Mouse (Mus musculus): ENCODE results near the gene Fto. TPM values are rescaled to one million over a fixed set of nuclear protein-coding genes. Genes with fewer than 3 reads are reported as not detected.
A peak's percentile ranks its signal among the peaks of the same experiment; 100 is the strongest.

Fto gene
- polyA plus RNA-seq, 1 experiment from 2014 or later, result 62.5 TPM

DNA sequence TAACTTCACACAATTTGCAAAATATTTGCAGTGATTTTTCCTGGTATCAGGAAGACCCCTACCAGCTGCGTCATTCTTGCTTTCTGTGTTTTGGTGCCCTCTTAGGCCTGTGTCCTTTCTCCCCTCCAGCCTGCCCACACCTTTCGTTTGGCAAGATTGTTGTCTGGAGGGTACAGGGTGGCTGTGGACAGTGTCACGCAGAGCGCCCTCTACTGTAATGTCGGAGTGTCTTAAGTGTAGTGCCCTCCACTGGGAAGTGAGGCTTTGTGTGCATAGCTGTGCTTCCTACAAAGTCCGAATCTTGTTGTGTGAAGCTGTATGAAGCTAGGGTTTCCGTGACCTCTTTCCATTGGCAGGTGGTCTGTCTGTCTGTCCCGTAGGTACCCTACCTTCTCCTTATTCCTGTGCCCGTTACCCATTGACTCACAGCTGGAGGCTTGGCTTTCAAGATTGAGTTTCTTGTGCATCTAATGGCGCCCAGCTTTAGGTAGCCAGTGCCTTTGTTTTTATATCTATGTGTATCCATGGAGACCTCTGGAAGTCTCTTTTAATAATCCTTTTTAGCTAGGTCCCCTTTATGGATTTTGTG, 50.0 kb downstream of the Fto start:
- Histone ChIP-seq H3K27ac (no peak overlapping the region), H3K4me1 (no peaks in the 10 kb centered on the region), H3K36me3 (no peaks in the 10 kb centered on the region), H3K4me2 (no peak overlapping the region), H3K9ac (no peak overlapping the region), H3K4me3 (replicated peaks) (no peak overlapping the region), H3K9me3 (no peaks in the 10 kb centered on the region), H3K27me3 (replicated peaks) (no peaks in the 10 kb centered on the region)
- ATAC-seq (ENCODE audit: insufficient read depth, low FRiP score, low read depth), result no peak
- WGBS, result 90% methylated on average over 10 of the region's 10 CpGs

DNA sequence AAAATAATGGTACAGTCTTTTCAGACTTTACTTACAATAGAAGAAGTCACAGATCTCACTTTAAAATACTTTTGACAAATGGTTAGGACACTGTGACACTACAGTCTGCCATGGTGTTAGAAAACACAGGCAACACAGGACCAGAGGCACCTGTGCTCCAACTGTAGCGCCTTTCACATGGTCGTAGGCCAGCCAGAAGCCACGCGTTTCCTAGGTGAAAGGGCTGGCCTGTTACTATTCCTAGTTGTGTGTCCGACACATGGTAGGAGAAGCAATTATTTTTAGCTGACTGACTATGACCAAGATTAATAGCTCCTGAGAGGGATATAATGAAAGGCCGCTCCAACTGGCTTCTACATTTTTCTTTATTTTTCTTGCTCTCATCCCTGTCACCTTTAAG, 50.9 kb downstream of the Fto start:
- WGBS, result 85% methylated on average over 6 of the region's 6 CpGs
- Histone ChIP-seq H3K4me1 (no peaks in the 10 kb centered on the region), H3K4me3 (replicated peaks) (no peak overlapping the region), H3K4me2 (no peak overlapping the region), H3K27ac (no peak overlapping the region), H3K9ac (no peak overlapping the region), H3K27me3 (replicated peaks) (no peaks in the 10 kb centered on the region), H3K9me3 (no peaks in the 10 kb centered on the region), H3K36me3 (no peaks in the 10 kb centered on the region)
- ATAC-seq (ENCODE audit: insufficient read depth, low FRiP score, low read depth), result 0 out of 2 replicates have a peak, but pooled peaks have one; percentile 14

DNA sequence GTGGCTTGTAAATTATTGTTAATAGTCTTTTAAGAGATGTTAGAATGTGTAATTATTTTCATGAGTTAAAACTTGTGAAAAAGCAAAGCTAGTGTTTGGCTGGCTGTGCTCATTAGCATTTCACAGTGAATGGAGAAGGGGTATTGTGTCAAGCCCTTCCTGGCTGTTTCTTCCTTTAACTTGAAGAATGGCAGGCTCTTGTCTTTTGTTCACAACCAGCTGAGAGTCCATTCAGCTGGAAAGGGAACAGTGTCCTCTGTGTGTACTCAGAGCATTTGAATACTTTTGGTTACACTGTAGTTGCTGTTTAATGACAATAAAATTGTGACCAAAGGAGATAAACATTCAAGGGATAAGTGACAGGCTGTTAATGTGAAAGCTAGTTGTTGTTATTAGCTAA, 52.5 kb downstream of the Fto start:
- Histone ChIP-seq H3K4me1 (no peaks in the 10 kb centered on the region), H3K27ac (no peak overlapping the region), H3K9me3 (no peaks in the 10 kb centered on the region), H3K27me3 (replicated peaks) (no peaks in the 10 kb centered on the region), H3K4me2 (no peak overlapping the region), H3K36me3 (no peaks in the 10 kb centered on the region), H3K9ac (no peak overlapping the region), H3K4me3 (replicated peaks) (no peak overlapping the region)
- no peak for ATAC-seq (ENCODE audit: insufficient read depth, low FRiP score, low read depth)

DNA sequence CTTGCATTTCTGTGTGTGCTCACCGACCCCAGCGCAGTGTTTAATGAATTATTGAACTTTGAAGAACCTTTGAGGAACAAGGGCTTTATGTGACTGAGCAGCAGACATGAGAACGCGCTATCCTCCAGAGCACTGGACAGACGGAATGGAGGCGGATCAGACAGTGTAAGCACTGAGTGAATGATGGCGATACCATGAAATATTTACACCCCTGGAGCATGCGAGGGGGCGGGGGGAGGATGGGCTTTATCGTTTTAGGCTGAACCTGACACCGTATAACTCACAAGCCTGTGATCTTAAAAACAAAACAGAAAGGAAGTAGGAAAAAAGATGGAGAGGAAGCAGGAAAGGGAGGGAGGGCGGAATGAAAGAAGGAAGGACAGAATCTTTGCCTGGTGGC, 57.6 kb downstream of the Fto start:
- no peak overlapping the region for H3K4me2 ChIP-seq
- no peak overlapping the region for H3K9ac ChIP-seq
- no peak overlapping the region for H3K27ac ChIP-seq
- H3K4me3 ChIP-seq (replicated peaks), result no peak overlapping the region
- 0 out of 2 replicates have a peak, but pooled peaks cover 2% of the 10 kb centered on the region for H3K4me1 ChIP-seq
- H3K36me3 ChIP-seq, result no peaks in the 10 kb centered on the region
- WGBS, result 24% methylated on average over 12 of the region's 12 CpGs
- ATAC-seq (ENCODE audit: insufficient read depth, low FRiP score, low read depth), result 0 out of 2 replicates have a peak, but pooled peaks have one; percentile 35
- H3K9me3 ChIP-seq, result no peaks in the 10 kb centered on the region
- no peaks in the 10 kb centered on the region for H3K27me3 ChIP-seq (replicated peaks)

DNA sequence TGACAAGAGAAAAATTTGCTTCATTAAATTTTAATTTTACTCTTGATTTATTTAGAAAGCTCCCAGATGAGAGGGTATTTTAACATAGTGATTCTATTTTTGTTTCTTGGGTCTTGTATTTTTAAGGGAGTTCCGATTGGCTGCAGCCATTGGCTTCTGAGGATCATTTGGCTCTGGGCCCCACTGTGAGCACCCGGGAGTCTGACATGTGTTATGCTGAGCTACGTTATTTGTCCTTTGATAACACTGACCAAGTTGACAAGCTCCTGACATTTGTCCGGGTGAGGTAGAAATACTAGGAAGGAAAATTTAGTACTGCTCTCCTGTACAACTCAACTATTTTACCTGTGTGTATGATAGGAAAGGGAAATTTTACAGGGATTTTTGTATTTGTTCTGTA, 58.7 kb downstream of the Fto start:
- Histone ChIP-seq H3K9ac (no peak overlapping the region), H3K4me2 (no peak overlapping the region), H3K36me3 (no peaks in the 10 kb centered on the region), H3K4me3 (replicated peaks) (no peak overlapping the region), H3K27me3 (replicated peaks) (no peaks in the 10 kb centered on the region), H3K4me1 (0 out of 2 replicates have a peak, but pooled peaks cover 12% of the 10 kb centered on the region), H3K27ac (no peak overlapping the region), H3K9me3 (no peaks in the 10 kb centered on the region)
- no peak for ATAC-seq (ENCODE audit: insufficient read depth, low FRiP score, low read depth)
- 44% methylated on average over 4 of the region's 4 CpGs for WGBS

DNA sequence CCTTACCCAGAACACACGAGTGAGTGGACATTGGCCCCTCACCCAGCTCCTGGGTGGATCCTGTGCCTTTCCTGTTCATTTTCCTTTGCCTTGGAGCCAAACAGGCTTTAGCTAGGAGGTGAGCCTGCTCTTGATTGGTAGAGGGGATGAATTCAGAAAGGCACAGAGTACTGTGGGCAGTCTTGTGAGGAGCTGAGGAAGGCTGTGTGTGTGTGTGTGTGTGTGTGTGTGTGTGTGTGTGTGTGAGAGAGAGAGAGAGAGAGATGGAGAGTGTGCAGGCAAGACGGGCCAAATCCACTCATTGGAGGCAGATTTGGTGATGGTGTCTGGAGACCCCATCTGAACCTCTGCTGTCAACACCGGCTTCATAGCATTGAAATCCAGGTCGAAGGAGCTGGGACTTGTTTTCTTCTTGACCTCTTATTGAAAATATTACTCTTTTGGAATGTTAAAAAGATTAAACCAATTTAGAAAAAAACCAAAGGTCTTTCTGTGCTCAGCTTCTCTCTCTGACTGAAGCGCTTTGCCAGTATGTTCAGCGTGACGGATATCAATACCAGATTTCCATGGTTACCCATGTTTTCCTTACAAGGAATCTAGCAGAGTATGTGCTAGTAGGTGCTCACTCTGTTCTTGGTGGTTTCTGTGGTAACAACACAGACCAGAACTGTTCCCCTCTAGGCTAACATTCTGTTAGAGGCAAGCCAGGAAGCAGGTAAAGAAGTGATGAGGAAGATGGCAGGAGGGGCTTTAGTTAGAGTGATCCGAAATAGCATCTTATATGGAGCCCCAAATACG, 59.7 kb downstream of the Fto start:
- Histone ChIP-seq H3K27ac (no peak overlapping the region), H3K9ac (no peak overlapping the region), H3K4me1 (peaks cover 15% of the 10 kb centered on the region; the same call in 1 of the 2 replicates), H3K4me2 (no peak overlapping the region), H3K27me3 (replicated peaks) (no peaks in the 10 kb centered on the region), H3K36me3 (no peaks in the 10 kb centered on the region), H3K9me3 (no peaks in the 10 kb centered on the region), H3K4me3 (replicated peaks) (no peak overlapping the region)
- WGBS, result 83% methylated on average over 9 of the region's 9 CpGs
- no peak for ATAC-seq (ENCODE audit: insufficient read depth, low FRiP score, low read depth)

DNA sequence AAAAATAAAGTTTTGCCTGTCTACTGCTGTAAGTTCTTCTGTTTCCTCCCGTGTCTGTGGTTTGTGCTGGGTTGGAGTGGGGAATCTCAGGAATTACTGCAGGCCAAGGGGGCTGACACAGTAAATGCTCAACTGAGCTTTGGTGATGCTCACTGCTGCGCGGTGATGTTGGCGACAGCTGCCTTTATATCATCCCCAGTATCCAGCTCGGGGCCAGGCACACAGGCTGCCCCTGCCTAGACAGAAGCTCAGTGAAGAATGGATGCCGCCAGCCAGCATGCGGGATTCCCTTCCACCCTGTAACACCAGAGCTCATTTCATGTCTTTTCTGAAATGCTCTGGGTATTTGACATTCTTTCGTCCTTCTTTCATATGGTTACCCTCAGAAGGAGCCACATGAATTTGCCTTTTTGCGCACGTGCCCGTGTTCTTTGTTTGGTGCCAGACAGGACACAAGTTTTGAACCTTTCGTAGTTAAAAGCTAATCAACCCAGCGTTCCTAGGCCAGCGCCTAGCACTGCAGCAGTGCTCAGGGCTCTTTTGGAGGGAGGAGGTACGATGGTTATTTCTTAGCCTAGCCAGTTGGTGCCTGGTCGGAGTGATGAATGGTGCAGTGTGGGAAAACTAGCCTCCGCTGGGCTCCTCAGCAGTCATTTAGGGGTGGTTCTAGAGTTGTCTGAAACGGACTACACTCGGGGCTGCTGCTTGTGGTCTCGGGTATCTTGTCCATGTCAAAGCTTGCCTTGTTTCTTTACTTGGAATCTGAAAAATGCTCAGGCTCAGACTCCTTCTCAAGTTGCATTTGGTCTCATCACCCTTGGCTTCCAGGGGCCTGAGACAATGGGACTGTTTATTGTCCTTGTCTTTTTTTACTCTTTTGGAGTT, 62.0 kb downstream of the Fto start:
- no peaks in the 10 kb centered on the region for H3K9me3 ChIP-seq
- no peak overlapping the region for H3K27ac ChIP-seq
- ATAC-seq (ENCODE audit: insufficient read depth, low FRiP score, low read depth), result no peak
- no peaks in the 10 kb centered on the region for H3K36me3 ChIP-seq
- no peak overlapping the region for H3K4me2 ChIP-seq
- 62% methylated on average over 20 of the region's 20 CpGs for WGBS
- no peak overlapping the region for H3K9ac ChIP-seq
- no peaks in the 10 kb centered on the region for H3K27me3 ChIP-seq (replicated peaks)
- H3K4me3 ChIP-seq (replicated peaks), result no peak overlapping the region
- H3K4me1 ChIP-seq, result peaks cover 30% of the 10 kb centered on the region

DNA sequence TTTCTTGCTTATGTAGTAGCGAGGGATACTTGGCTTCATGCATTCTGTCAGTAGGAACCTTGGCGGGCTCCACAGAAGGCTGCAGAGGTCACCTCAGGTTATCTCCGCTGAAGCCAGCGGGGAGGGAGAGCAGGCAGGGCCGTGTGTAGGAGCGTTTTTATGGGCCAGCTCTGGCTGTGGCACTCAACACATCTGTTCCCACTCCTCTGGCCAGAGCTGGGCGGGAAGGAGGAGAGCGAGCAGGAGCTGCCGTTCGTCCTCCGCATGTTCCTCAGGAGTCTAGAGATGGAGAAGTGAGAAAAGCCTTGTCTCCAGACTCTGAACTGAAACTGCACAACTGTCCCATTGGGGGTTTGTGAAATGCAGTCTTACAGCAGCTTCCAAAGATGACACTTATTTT, 63.5 kb downstream of the Fto start:
- Histone ChIP-seq H3K27me3 (replicated peaks) (no peaks in the 10 kb centered on the region), H3K9ac (no peak overlapping the region), H3K4me2 (no peak overlapping the region), H3K4me3 (replicated peaks) (no peak overlapping the region), H3K4me1 (peaks cover 42% of the 10 kb centered on the region), H3K9me3 (no peaks in the 10 kb centered on the region), H3K36me3 (no peaks in the 10 kb centered on the region), H3K27ac (no peak overlapping the region)
- 47% methylated on average over 11 of the region's 11 CpGs for WGBS
- no peak for ATAC-seq (ENCODE audit: insufficient read depth, low FRiP score, low read depth)

DNA sequence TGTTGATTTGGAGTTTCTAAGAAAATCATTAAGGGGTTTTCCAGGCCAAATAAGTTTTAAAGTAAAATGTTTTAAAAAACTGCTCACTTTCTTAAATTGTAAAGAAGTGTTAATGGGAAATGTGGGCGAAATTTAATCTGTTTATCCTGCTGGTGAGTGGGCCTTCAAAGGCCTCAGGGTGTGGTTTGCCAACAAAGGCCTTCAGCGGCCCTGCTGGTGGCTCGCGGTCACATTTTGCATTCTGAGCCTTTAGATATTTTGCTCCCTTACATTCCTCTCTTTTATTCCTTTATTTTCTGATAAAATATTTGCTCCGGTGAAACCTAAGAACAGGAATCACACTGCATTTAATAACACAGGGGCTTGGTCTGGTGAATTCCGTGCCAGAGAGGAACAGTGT, 64.0 kb downstream of the Fto start:
- no peaks in the 10 kb centered on the region for H3K27me3 ChIP-seq (replicated peaks)
- H3K36me3 ChIP-seq, result no peaks in the 10 kb centered on the region
- no peak overlapping the region for H3K27ac ChIP-seq
- peaks cover 42% of the 10 kb centered on the region for H3K4me1 ChIP-seq
- no peak overlapping the region for H3K4me3 ChIP-seq (replicated peaks)
- 60% methylated on average over 6 of the region's 6 CpGs for WGBS
- H3K4me2 ChIP-seq, result no peak overlapping the region
- H3K9me3 ChIP-seq, result no peaks in the 10 kb centered on the region
- H3K9ac ChIP-seq, result no peak overlapping the region
- no peak for ATAC-seq (ENCODE audit: insufficient read depth, low FRiP score, low read depth)

DNA sequence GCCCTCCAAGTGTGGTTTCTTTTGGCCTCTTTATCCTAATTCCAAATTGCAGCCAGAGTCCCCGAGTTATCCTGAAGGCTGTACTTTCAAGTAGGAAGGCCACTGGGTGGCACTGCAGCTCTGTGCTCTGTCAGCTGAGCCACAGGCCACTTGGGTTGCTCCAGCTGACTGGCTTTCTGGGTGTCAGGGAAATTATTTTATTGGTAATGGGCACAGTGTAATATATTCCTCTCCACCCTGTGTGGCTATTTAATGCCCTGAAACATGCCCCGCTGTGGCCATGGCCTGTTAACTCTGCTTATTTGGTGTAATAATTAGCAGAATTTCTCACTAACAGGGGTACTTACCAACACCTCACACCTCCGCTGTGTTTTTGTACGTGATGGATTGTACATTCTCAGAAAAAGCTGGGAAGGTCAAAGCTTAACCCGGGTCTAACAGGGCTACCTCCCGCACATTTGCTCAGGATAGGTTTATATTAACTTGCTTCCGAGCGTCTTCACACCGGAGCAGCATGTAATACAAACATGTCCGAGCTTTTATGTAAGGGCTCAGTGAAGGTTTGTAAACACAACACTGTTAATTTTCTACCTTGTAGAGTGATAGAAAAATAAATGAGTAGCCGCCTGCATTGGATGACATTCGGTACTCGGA, 65.6 kb downstream of the Fto start:
- ATAC-seq (ENCODE audit: insufficient read depth, low FRiP score, low read depth), result no peak
- no peak overlapping the region for H3K4me3 ChIP-seq (replicated peaks)
- 0 out of 2 replicates have a peak overlapping the region, but pooled peaks have one; percentile 19 for H3K4me2 ChIP-seq
- H3K27me3 ChIP-seq (replicated peaks), result no peaks in the 10 kb centered on the region
- peaks cover 40% of the 10 kb centered on the region for H3K4me1 ChIP-seq
- WGBS, result 38% methylated on average over 13 of the region's 13 CpGs
- H3K9ac ChIP-seq, result no peak overlapping the region
- no peaks in the 10 kb centered on the region for H3K9me3 ChIP-seq
- no peak overlapping the region for H3K27ac ChIP-seq
- H3K36me3 ChIP-seq, result no peaks in the 10 kb centered on the region

DNA sequence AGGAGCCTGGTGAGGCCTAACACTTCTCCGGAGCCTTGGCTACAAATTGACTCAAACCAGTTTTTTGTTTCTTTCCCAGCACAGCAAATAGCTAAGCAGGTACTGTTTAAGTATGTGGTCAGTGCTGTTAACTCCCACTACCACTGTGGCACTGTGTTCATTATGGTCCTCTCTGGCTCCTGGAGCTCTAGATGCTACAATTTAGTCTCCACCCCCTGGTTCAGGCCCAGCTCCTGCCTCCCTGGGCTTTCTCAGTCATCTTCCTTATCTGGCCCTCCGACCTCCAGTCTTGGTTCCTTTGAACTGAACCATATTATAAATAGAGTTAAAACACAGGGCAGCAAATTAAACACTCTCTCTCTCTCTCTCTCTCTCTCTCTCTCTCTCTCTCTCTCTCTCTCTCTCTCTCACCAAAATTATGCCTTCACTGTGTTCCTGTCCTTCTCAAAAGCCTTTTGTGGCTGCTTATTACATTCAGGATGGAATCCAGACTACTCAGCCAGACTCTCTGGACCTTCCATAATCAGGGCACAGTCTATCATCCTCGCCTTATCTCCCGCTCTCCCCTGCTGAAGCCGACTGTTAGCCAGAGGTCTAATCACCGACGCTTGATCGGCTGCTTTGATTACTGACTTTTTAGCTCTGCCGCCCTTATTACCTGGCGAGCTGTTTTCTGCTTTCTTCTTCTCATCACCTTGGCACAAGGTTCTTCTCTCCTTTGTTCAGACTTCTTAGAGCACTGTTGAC, 67.6 kb downstream of the Fto start:
- no peak overlapping the region for H3K4me3 ChIP-seq (replicated peaks)
- peak overlapping the region; percentile 13; the same call in 1 of the 2 replicates for H3K4me2 ChIP-seq
- WGBS, result 31% methylated on average over 10 of the region's 10 CpGs
- peaks cover 40% of the 10 kb centered on the region for H3K4me1 ChIP-seq
- ATAC-seq (ENCODE audit: insufficient read depth, low FRiP score, low read depth), result peak; percentile 59
- H3K36me3 ChIP-seq, result no peaks in the 10 kb centered on the region
- no peak overlapping the region for H3K9ac ChIP-seq
- no peaks in the 10 kb centered on the region for H3K27me3 ChIP-seq (replicated peaks)
- no peaks in the 10 kb centered on the region for H3K9me3 ChIP-seq
- peak overlapping the region; percentile 60; the same call in 1 of the 2 replicates for H3K27ac ChIP-seq

All from stomach, embryonic 15.5 days (tissue).